In the genomic region with DNA sequence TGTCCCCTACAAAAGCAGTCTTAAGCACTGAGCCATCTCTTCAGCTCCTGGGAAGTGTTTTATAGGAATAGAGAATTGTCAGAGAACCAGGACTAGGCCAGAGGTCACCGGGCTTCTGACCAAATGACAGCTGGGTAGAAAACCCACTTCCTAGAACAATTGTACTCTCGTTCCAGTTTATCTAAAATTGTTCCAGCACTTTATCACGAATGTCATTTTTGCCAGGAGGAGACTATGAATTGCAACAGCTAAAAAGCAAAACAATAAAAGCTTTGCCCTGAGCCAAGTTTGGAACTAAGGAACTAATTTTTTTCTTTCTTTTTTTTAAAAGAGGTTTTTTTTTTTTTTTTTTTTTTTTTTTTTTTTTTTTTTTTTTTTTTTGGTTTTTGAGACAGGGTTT, we compare ENCODE assay signal across 8 mouse cellular contexts. TPM values are rescaled to one million over a fixed set of nuclear protein-coding genes. Genes with fewer than 3 reads are reported as not detected.
DNase-seq lines count a peak whose midpoint lies in the region; ATAC-seq lines count a peak whose summit lies in the region.

No protein-coding gene starts in this region.

- no peaks in the 10 kb centered on the region for H3K27me3 ChIP-seq in heart, embryonic 11.5 days (ENCODE audit: control insufficient read depth, insufficient read depth, low read length)
- no peaks in the 10 kb centered on the region for H3K27me3 ChIP-seq in hindbrain, embryonic 12.5 days
- H3K27me3 ChIP-seq in forebrain, embryonic 16.5 days (replicated peaks; ENCODE audit: control insufficient read depth, insufficient read depth, low read length) = no peaks in the 10 kb centered on the region
- H3K27me3 ChIP-seq in hindbrain, embryonic 11.5 days (ENCODE audit: control insufficient read depth, insufficient read depth, low read length) = no peaks in the 10 kb centered on the region

- H3K4me3 ChIP-seq in heart, embryonic 11.5 days (ENCODE audit: low read depth, low read length) = no peak overlapping the region
- no peak overlapping the region for H3K4me3 ChIP-seq in hindbrain, embryonic 12.5 days
- no peak overlapping the region for H3K4me3 ChIP-seq in forebrain, embryonic 16.5 days (replicated peaks; ENCODE audit: low read length)
- no peak overlapping the region for H3K4me3 ChIP-seq in hindbrain, embryonic 11.5 days (ENCODE audit: low read depth, low read length)

- H3K36me3 ChIP-seq in heart, embryonic 11.5 days (ENCODE audit: control insufficient read depth, insufficient read depth, low read length) = no peaks in the 10 kb centered on the region
- no peaks in the 10 kb centered on the region for H3K36me3 ChIP-seq in hindbrain, embryonic 12.5 days
- no peaks in the 10 kb centered on the region for H3K36me3 ChIP-seq in forebrain, embryonic 16.5 days (ENCODE audit: control insufficient read depth, insufficient read depth)
- no peaks in the 10 kb centered on the region for H3K36me3 ChIP-seq in hindbrain, embryonic 11.5 days (ENCODE audit: control insufficient read depth, insufficient read depth, low read length)

- WGBS in heart, embryonic 11.5 days (ENCODE audit: insufficient replicate concordance) = 51% methylated on average over 3 of the region's 3 CpGs
- WGBS in hindbrain, embryonic 12.5 days = 76% methylated on average over 3 of the region's 3 CpGs
- WGBS in forebrain, embryonic 16.5 days = 92% methylated on average over 3 of the region's 3 CpGs
- WGBS in hindbrain, embryonic 11.5 days = 77% methylated on average over 3 of the region's 3 CpGs

- H3K4me1 ChIP-seq in heart, embryonic 11.5 days (ENCODE audit: control insufficient read depth, insufficient read depth, low read length) = peaks cover 21% of the 10 kb centered on the region
- H3K4me1 ChIP-seq in hindbrain, embryonic 12.5 days = no peaks in the 10 kb centered on the region
- H3K4me1 ChIP-seq in forebrain, embryonic 16.5 days (replicated peaks; ENCODE audit: control insufficient read depth, insufficient read depth, low read length) = no peaks in the 10 kb centered on the region
- no peaks in the 10 kb centered on the region for H3K4me1 ChIP-seq in hindbrain, embryonic 11.5 days (replicated peaks; ENCODE audit: control insufficient read depth, insufficient read depth, low read length)

- no peak overlapping the region for H3K9ac ChIP-seq in heart, embryonic 11.5 days (ENCODE audit: low read depth, low read length)
- H3K9ac ChIP-seq in hindbrain, embryonic 12.5 days = no peak overlapping the region
- H3K9ac ChIP-seq in forebrain, embryonic 16.5 days (replicated peaks; ENCODE audit: low read depth, low read length) = no peak overlapping the region
- no peak overlapping the region for H3K9ac ChIP-seq in hindbrain, embryonic 11.5 days (ENCODE audit: low read depth, low read length)

- H3K4me2 ChIP-seq in heart, embryonic 11.5 days = no peak overlapping the region
- H3K4me2 ChIP-seq in hindbrain, embryonic 12.5 days (replicated peaks) = no peak overlapping the region
- H3K4me2 ChIP-seq in forebrain, embryonic 16.5 days (ENCODE audit: low read length) = no peak overlapping the region
- H3K4me2 ChIP-seq in hindbrain, embryonic 11.5 days (replicated peaks; ENCODE audit: low read depth, low read length) = no peak overlapping the region

- no peak for ATAC-seq in heart, embryonic 11.5 days (replicated peaks; ENCODE audit: insufficient number of reproducible peaks, low FRiP score, low TSS enrichment)
- ATAC-seq in hindbrain, embryonic 12.5 days (ENCODE audit: low FRiP score) = no peak
- ATAC-seq in forebrain, embryonic 16.5 days = no peak
- no peak for ATAC-seq in hindbrain, embryonic 11.5 days (ENCODE audit: low FRiP score)

- peak; percentile 97 for DNase-seq in heart, adult 11 months
- DNase-seq in adrenal gland, postnatal 36 days = peak; percentile 77 to 81
- peak; percentile 65 for DNase-seq in heart, postnatal 4 days
- peak; percentile 76 for DNase-seq in lung, postnatal 25 days (ENCODE audit: low spot score)
- DNase-seq in hindbrain, embryonic 11.5 days (ENCODE audit: low spot score) = no peak

- no peaks in the 10 kb centered on the region for H3K9me3 ChIP-seq in heart, embryonic 11.5 days (replicated peaks; ENCODE audit: control insufficient read depth, low read length)
- H3K9me3 ChIP-seq in hindbrain, embryonic 12.5 days (replicated peaks) = peaks cover 4% of the 10 kb centered on the region; the same call in 1 of the 2 replicates
- 0 out of 2 replicates have a peak, but pooled peaks cover 4% of the 10 kb centered on the region for H3K9me3 ChIP-seq in forebrain, embryonic 16.5 days (ENCODE audit: control insufficient read depth, low read length)
- no peaks in the 10 kb centered on the region for H3K9me3 ChIP-seq in hindbrain, embryonic 11.5 days (ENCODE audit: control insufficient read depth, low read length)

- H3K27ac ChIP-seq in heart, embryonic 11.5 days (ENCODE audit: low read depth, low read length) = no peak overlapping the region
- H3K27ac ChIP-seq in hindbrain, embryonic 12.5 days = no peak overlapping the region
- H3K27ac ChIP-seq in forebrain, embryonic 16.5 days (ENCODE audit: low read length) = no peak overlapping the region
- H3K27ac ChIP-seq in hindbrain, embryonic 11.5 days (ENCODE audit: low read depth, low read length) = no peak overlapping the region

RNA-seq across cellular contexts. Expression of gene Wbp2, which starts 8.8 kb away (rescaled TPM):
- 129 and 144 TPM in 2 replicates for polyA plus RNA-seq in heart, embryonic 11.5 days (2014; fragmentation: Nextera tagmentation; extraction: Ambion mirVana)
- total RNA-seq in adrenal gland, postnatal 36 days (2021) = 100 to 1,000 TPM; 157 to 178 TPM
- total RNA-seq in heart, postnatal 4 days (2021) = 100 to 1,000 TPM; 107 TPM
- 90.7 and 97.7 TPM in 2 replicates for polyA plus RNA-seq in hindbrain, embryonic 12.5 days (2016; fragmentation: Nextera tagmentation; extraction: Ambion mirVana)
- polyA plus RNA-seq in forebrain, embryonic 16.5 days (2015; fragmentation: Nextera tagmentation; extraction: Ambion mirVana) = 162 and 163 TPM in 2 replicates
- polyA plus RNA-seq in hindbrain, embryonic 11.5 days (2014; fragmentation: Nextera tagmentation; extraction: Ambion mirVana) = 85.4 and 88.6 TPM in 2 replicates

RNA-seq across cellular contexts. Expression of gene Unc13d, which starts 17.8 kb away (rescaled TPM):
- 2.3 and 2.6 TPM in 2 replicates for polyA plus RNA-seq in heart, embryonic 11.5 days (2014; fragmentation: Nextera tagmentation; extraction: Ambion mirVana)
- under 1 TPM; 0.49 to 0.66 TPM for total RNA-seq in adrenal gland, postnatal 36 days (2021)
- under 1 TPM; 0.88 to 0.95 TPM for total RNA-seq in heart, postnatal 4 days (2021)
- polyA plus RNA-seq in hindbrain, embryonic 12.5 days (2016; fragmentation: Nextera tagmentation; extraction: Ambion mirVana) = 1.6 and 1.7 TPM in 2 replicates
- 0.60 and 0.62 TPM in 2 replicates for polyA plus RNA-seq in forebrain, embryonic 16.5 days (2015; fragmentation: Nextera tagmentation; extraction: Ambion mirVana)
- polyA plus RNA-seq in hindbrain, embryonic 11.5 days (2014; fragmentation: Nextera tagmentation; extraction: Ambion mirVana) = 1.1 and 1.3 TPM in 2 replicates

RNA-seq across cellular contexts. Expression of gene Trim47, which starts 31.4 kb away (rescaled TPM):
- polyA plus RNA-seq in heart, embryonic 11.5 days (2014; fragmentation: Nextera tagmentation; extraction: Ambion mirVana) = 38.3 and 40.2 TPM in 2 replicates
- total RNA-seq in adrenal gland, postnatal 36 days (2021) = 10 to 100 TPM; 14.7 to 23.0 TPM
- 10 to 100 TPM; 47.1 to 50.9 TPM for total RNA-seq in heart, postnatal 4 days (2021)
- polyA plus RNA-seq in hindbrain, embryonic 12.5 days (2016; fragmentation: Nextera tagmentation; extraction: Ambion mirVana) = 4.4 and 5.3 TPM in 2 replicates
- 6.6 and 8.7 TPM in 2 replicates for polyA plus RNA-seq in forebrain, embryonic 16.5 days (2015; fragmentation: Nextera tagmentation; extraction: Ambion mirVana)
- 3.0 TPM in 2 replicates for polyA plus RNA-seq in hindbrain, embryonic 11.5 days (2014; fragmentation: Nextera tagmentation; extraction: Ambion mirVana)

RNA-seq across cellular contexts. Expression of gene Trim65, which starts 35.4 kb away (rescaled TPM):
- 3.9 and 4.5 TPM in 2 replicates for polyA plus RNA-seq in heart, embryonic 11.5 days (2014; fragmentation: Nextera tagmentation; extraction: Ambion mirVana)
- total RNA-seq in adrenal gland, postnatal 36 days (2021) = 10 to 100 TPM in 1 of 2 experiments, 1 to 10 TPM in 1; 9.3 to 11.7 TPM
- 1 to 10 TPM; 4.3 to 4.8 TPM for total RNA-seq in heart, postnatal 4 days (2021)
- polyA plus RNA-seq in hindbrain, embryonic 12.5 days (2016; fragmentation: Nextera tagmentation; extraction: Ambion mirVana) = 2.2 and 2.3 TPM in 2 replicates
- polyA plus RNA-seq in forebrain, embryonic 16.5 days (2015; fragmentation: Nextera tagmentation; extraction: Ambion mirVana) = 2.0 TPM in 2 replicates
- 1.4 and 2.5 TPM in 2 replicates for polyA plus RNA-seq in hindbrain, embryonic 11.5 days (2014; fragmentation: Nextera tagmentation; extraction: Ambion mirVana)

RNA-seq across cellular contexts. Expression of gene Mrpl38, which starts 43.1 kb away (rescaled TPM):
- polyA plus RNA-seq in heart, embryonic 11.5 days (2014; fragmentation: Nextera tagmentation; extraction: Ambion mirVana) = 109 and 116 TPM in 2 replicates
- total RNA-seq in adrenal gland, postnatal 36 days (2021) = 100 to 1,000 TPM in 1 of 2 experiments, 10 to 100 TPM in 1; 95.9 to 107 TPM
- 10 to 100 TPM; 52.5 to 55.3 TPM for total RNA-seq in heart, postnatal 4 days (2021)
- polyA plus RNA-seq in hindbrain, embryonic 12.5 days (2016; fragmentation: Nextera tagmentation; extraction: Ambion mirVana) = 72.7 and 77.8 TPM in 2 replicates
- polyA plus RNA-seq in forebrain, embryonic 16.5 days (2015; fragmentation: Nextera tagmentation; extraction: Ambion mirVana) = 65.3 and 75.2 TPM in 2 replicates
- 93.2 and 100 TPM in 2 replicates for polyA plus RNA-seq in hindbrain, embryonic 11.5 days (2014; fragmentation: Nextera tagmentation; extraction: Ambion mirVana)
